Mouse (Mus musculus) kidney, postnatal 25 days (tissue): Measurements from ENCODE around the gene Krt33a.

Experiments
- DNase-seq, 2 experiments: peaks; one replicate each; pipeline ENCODE4 v3.0.0; 2021; ENCODE audit warnings: mixed read lengths in 2 of 2

The Krt33a gene

GRCm38 (mm10) chr11:99985291-99986092, 30.5 kb downstream of the Krt33a start:
- peak in 1 of 2 experiments; percentile 37 for DNase-seq

DNA sequence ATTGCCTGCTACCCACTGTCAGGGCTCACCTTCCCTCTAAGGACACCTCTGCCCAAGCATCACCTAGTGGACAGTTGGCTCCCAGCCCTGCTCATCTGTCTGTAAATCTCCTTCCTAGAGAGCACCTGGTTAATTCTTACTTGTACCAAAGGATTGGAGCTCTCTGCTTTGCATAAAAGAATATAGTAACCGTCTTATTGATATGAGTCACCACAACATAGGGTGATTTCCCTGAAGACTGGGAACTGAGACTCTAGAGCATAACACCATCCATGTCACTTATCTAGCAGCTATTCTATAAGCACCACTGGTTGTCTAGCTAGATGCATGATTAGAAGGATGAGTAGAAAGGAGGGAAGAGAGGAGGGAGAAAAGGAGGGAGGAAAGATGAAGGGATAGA, 32.6 kb downstream of the Krt33a start:
- no peak for DNase-seq

- DNase-seq: no peak
Measured at GRCm38 (mm10) chr11:99982731-99983130, 33.3 kb downstream of the Krt33a start.

- DNase-seq: no peak
Measured at GRCm38 (mm10) chr11:99978953-99979352, 37.1 kb downstream of the Krt33a start, which contains the start of gene Krtap29-1. Gene Krtap29-1 (minus strand): TSS chr11:99979053.

DNA sequence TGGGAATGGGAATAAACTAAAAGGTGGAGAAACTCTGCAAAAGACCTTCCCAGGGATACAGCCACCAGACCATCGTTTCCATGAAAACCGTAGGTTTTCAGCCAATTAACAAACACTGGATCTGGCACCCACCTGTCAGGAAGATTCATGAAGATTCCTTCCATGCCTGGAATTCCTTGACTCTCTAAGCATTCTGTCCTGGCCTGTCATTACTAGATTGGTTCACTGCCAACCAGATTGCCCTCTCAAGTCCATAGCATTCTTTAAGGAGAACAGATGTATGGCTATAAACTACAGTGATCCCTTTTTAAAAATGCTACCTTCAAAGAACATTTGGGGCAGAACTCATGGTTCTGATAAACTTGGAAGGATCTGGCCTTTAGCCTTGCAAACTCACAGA, 50.1 kb downstream of the Krt33a start:
- no peak for DNase-seq

DNA sequence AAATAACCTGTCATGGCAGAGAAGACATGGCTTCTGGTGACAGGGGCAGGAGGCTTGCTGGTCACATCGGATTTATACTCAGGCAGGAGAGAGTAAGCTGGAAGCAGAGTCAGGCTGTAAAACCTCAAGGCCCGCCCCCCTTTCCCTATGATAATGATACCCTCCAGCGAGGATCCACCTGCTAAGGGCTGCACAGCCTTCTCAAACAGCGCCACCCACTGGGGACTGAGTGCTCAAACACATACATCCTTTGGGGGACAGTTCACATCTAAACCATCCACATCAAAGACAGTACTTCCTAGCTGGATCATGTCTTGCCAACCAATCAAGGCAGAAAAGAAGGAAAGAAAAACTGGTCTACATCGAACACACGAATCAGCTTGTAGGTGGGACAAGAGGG, 51.8 kb downstream of the Krt33a start:
- no peak for DNase-seq
